Mouse (Mus musculus) liver, adult 2 months (tissue): ENCODE data around the gene Rad50.

ENCODE experiments used
- CTCF ChIP-seq: fragments of 200-500 bp; IDR thresholded peaks from 2 replicates; pipeline ENCODE4 v1.5.1; 2011; ENCODE audit warnings: low read depth, low read length, control low read depth
- POLR2A ChIP-seq: fragments of 200-500 bp; IDR thresholded peaks from 2 replicates; pipeline ENCODE4 v1.6.1; 2011; ENCODE audit warnings: low read length, control low read depth; ENCODE audit not compliant: insufficient read depth; ENCODE audit errors: extremely low read depth

- TF ChIP-seq CTCF (no peak), POLR2A (no peak)
Measured at GRCm38 (mm10) chr11:53632122-53632733, 74.9 kb downstream of the Rad50 start.
